Mouse (Mus musculus): ENCODE measurements at regions not wholly inside any gene's neighbourhood (a gene's known extent, or its start where the extent isn't known, plus 50 kb on each side); places are given as distances from the start of the nearest gene placed in this dataset.

GRCm38 (mm10) chr11:45533402-45534056 is 318.3 kb upstream of the Clint1 start:
- peak; percentile 5 for DNase-seq (ENCODE audit: low read depth, low spot score)

GRCm38 (mm10) chr11:45535501-45536025 is 316.3 kb upstream of the Clint1 start:
- no peak for DNase-seq (ENCODE audit: low read depth, low spot score)

DNA sequence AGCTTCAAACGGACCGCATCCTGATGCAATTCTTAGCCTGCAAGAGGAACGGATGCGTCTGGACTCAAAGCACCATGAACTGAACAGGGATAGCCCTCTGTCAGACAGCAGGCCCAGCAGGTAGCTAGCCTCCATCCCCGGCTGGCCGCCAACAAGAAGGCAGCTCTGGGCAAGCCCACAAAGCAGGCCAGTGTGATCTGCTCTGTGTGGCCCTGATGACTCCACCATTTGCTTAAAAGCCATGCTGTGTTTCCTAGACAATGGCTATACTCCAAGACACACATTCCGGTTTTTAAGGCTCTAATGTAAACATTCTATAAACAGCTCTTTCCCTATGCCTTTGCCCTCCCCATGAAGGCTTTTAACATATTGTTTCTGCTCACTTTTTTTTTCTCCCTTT is 313.8 kb upstream of the Clint1 start:
- DNase-seq (ENCODE audit: low read depth, low spot score), result no peak

DNA sequence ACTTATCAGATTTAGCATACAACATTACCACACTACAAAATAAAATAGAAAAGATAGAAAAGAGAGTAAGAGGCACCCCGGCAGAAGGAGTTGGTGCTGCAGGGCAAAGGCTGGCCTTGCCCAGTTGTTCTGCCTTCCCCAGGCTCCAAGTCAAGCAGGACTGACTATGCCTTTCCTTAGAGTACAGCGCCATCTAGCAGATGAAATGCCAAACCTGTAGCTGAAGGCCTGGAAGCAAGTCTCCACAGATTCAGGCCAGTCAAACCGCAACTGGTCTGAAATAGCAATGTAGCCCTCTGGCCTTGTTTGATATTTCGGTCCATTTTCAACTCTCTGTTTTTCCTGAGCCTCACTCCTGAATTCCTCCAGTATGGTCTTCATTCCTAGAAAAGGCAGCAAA is 312.4 kb upstream of the Clint1 start:
- DNase-seq (ENCODE audit: low read depth, low spot score), result peak; percentile 14

DNA sequence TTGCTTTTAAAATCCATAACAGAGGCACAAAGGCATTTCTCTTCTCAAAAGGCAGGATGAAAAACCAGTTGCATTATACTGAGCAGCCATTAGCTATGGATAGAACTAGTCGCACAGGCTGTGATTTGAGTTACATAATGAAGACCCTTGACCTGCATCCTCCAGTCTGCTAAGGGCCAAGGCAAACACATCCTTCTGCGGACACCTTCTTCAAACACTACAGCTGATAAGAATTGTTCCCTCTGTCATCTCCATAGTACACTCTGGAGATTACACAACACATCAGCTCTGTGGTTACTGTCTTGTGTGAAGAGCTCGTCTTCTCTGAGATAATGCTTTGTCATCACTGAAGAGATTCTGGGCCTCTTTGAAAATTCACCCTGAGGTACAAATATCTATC is 307.3 kb upstream of the Clint1 start:
- DNase-seq (ENCODE audit: low read depth, low spot score), result no peak

- DNase-seq (ENCODE audit: low read depth, low spot score), result no peak
These were observed 305.8 kb upstream of the Clint1 start for GRCm38 (mm10) chr11:45545896-45546626.

- DNase-seq (ENCODE audit: low read depth, low spot score), result no peak
These were observed 305.0 kb upstream of the Clint1 start for GRCm38 (mm10) chr11:45546861-45547260.

GRCm38 (mm10) chr11:45550376-45550775 is 301.5 kb upstream of the Clint1 start:
- DNase-seq (ENCODE audit: low read depth, low spot score), result no peak

DNA sequence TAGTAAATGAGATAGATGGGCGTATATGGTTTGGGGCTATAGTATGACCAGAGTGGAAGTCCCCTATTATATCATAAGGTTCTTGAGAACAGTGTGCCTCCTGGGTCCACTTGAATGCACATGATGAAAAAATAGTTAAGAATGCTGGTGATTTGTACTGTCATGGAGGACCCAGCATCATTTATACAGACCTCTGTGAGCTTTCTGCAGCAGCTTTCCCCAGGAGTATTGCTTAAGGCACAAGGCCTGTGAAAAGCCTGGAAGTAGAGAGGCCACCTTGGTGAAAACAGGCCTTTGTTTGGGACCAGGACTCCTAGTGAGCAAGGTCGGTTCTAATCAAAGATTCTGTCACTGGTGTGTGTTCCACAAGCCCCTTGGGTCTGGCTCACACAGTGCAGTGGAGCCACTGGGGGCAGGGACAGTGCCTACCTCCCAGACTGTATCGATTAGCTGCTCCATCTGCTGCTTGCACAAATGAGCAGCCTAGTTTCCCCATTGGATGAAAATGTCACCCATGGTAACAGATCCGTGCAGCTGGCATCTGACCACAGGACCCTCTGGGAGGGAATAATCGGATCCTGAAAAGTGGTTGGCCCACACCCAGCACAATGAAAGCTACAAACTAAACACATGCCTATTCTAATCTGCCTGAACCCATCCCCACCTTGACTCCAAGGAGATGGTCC is 274.2 kb upstream of the Clint1 start:
- DNase-seq (ENCODE audit: low read depth, low spot score), result no peak

DNA sequence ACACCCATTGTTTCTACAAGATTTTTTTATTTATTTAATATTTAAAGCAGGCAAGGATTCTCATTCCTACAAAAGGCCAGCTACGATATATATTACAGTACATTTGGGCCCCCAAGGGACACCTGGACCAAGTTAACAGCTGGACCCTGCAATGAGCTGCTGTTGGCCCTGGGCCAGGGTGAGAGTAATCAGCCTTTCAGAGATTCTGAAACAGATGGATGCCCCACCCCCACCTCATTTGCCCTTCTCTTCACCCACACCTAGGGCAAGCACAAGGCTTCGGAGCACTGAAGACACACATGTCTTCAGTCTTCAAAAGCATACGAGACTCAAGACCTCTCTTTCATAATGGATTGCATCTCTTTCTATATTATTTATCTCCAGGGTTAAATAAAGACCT is 259.5 kb upstream of the Clint1 start:
- DNase-seq (ENCODE audit: low read depth, low spot score), result no peak

DNA sequence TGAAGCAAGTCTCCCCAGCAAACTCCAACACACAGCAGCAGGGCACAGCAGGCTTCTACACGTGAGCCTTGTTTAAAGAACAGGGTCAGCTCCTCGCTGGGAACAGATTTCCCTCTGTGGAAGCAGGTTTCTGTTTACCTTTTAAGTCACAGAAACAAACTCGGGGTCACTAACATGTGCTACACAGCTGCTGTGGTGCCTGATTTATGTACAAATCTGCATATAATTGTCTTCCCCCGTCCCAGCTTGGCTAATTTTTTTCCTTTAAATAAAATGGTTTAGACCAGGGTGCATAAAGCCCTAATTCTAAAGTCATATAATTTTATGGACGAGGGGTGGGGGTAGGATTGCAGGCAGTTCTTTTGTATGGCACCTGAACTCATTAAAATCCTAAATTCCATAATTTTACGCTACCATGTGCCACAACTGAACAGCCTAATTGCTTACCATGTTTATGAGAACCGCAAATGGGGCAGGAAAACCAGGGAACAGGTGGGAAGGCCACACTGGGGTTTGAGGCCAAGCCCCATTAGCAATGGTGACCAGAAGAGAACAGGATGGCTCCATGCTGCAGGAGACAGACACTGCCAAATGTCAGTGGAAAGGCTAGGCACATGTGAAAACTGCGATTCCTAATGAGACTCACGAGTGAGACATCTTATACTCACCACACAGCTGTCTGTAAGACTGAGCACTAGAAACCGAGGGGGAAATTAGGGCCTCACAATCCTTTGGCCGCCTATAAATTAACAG is 258.8 kb upstream of the Clint1 start:
- no peak for DNase-seq (ENCODE audit: low read depth, low spot score)

DNA sequence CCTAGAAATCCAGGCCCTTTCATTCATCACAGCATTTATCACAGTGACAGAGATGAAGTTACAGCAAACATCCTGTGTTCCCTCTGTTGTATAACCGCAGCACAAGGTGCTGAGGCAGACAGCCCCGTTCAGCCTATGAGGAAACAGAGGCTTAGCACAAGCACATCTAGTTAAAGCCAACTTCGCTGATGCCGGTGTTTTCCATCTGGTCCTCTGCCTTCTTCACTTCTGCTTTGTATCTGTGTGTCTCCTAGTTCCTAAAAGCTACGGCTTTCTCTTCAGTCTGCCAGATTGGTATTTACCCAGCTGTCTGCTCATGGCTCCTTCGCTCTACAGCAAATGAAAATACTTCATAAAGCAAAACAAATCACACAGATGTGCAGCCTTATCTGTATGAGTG is 256.5 kb upstream of the Clint1 start:
- no peak for DNase-seq (ENCODE audit: low read depth, low spot score)

DNA sequence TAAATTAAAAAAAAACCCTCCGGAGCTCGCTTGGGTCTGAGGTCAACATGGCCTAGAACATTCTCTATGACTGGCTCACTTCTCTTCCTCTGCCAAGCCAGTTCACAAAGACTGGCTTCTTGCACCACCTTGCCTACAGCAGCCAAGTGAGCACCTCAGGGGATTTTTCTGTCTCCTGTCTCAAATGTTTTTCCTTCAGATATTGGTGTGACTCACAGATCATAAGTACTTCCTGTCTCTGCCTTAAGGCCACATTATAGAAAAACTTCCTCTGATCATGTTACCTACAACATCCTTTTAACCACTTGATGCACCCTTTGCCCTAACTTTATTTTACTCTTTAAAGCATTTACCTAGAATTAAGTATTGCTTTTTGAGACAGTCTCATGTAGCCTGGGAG is 230.0 kb upstream of the Clint1 start:
- DNase-seq (ENCODE audit: low read depth, low spot score), result peak; percentile 48

DNA sequence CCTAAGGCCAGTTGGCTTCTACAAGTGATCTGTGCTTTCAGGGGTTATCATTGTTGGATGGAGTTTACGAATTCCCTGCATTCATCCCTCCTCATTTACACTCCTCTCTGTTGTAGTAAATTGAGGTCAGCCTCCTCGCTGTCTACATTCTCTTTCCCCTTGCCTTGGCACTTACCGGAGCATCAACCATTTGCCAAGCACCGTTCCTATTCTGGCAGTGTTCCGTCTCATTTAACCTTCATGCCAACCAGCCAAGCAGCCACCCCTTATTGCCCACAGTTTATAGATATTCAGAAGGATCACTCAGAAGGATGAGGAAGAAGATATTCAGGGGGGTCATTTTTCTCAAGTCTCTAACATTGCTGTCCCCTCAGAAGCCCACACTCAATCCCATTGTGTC is 229.2 kb upstream of the Clint1 start:
- DNase-seq (ENCODE audit: low read depth, low spot score), result no peak

- DNase-seq (ENCODE audit: low read depth, low spot score), result no peak
These were observed 227.6 kb upstream of the Clint1 start for GRCm38 (mm10) chr11:45624233-45624632.

GRCm38 (mm10) chr11:45629250-45629649 is 222.6 kb upstream of the Clint1 start:
- DNase-seq (ENCODE audit: low read depth, low spot score), result peak; percentile 47

DNA sequence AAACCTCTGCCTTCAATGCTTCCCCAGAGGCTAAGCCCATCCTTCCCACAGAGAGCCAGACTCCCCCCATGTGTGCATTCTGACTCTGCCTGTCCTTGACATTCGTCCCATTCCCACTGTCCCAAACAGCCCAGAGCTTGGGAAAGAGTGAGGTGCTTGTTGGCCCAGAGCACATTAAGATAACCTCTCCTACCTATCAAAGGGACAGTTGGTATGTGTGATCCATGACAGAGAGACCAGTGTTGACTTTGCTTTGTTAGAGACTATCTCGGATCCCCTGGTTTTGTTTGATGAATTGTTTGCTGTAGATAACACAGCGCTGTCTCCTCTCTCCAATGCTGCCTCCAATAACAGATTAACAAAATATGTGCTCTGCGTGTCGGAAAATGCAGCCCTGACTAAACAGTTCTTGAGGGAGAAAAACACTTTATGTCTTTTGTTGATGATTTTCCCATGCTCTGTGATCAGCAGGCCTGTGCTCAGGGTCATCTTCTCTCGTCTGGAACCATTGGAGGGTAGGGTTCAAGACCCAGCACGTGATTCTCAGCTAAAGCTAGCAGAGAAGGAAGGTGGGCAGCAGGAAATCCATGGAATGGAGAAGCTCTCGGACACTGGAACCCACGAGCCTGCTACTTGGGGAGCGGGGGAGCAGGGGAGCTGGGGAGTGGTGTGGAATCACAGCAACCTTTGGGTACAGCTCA is 217.2 kb upstream of the Clint1 start:
- no peak for DNase-seq (ENCODE audit: low read depth, low spot score)

DNA sequence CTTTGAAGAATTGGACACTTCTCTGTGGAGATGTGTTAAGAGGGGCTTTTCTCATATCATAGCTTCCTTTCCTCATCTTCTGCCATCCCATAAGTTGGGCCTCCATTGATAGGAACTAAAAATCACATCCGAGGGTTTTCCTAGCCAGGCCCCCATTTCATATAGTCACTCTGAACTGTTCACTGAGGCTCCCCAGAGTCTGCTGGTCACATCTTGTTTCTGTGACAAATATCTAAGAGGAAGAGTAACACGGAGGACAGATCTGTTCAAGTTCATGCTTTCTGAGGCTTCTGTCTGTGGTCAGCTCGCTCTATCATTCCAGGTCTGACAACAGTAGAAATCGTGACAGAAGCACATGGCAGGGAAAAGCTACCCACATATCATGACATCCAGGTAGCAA is 216.0 kb upstream of the Clint1 start:
- DNase-seq (ENCODE audit: low read depth, low spot score), result no peak

DNA sequence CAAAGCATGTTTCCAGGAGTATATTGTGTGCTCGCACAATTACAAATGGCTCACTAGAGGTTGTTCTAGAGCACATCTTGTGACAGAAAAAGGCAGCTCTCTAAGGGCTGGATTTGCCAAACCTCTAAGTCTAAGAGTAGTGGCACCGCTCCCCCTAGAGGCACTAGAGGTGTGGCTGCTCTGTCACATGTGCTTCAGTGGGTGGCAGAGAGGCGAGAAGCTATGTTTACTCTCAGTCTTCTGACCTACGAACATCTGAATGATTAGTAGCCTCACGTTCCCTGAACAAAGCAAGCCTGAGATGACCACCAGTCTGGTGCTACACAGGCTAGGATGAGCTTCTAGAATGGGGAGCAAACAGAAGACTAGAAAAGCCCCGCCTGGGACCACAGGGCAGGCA is 212.6 kb upstream of the Clint1 start:
- no peak for DNase-seq (ENCODE audit: low read depth, low spot score)

GRCm38 (mm10) chr11:45642142-45642756 is 209.6 kb upstream of the Clint1 start:
- no peak for DNase-seq (ENCODE audit: low read depth, low spot score)

Data from CD4-positive, CD25-positive, alpha-beta regulatory T cell, adult 2 months (primary cell).